Comparison of ENCODE assay signal across 23 mouse cellular contexts in genomic region chr15:86049510-86049909, GRCm38 (mm10).
"Had no signal": no experiment of that assay in that cellular context is flagged by ENCODE, and none has a peak within 500 bp of the region (broad histone marks: within the 10 kb centered on the region; RNA-seq: fewer than 3 reads in every experiment).

No protein-coding gene starts in this region.

- DNase-seq: gastrocnemius, adult 2 months; gastrocnemius, postnatal 10 days; gastrocnemius, postnatal 25 days; kidney, adult 18-20 months; kidney, adult 8-10 months; kidney, postnatal 10 days; kidney, postnatal 25 days; kidney, postnatal 4 days; lung, adult 18-20 months had no signal

- ATAC-seq: hindbrain, embryonic 16.5 days; inflammation-experienced regulatory T-cells, adult 6 months; intestine, embryonic 15.5 days; intestine, postnatal 0 days had no signal

- H3K4me1 ChIP-seq: hindbrain, embryonic 12.5 days; intestine, embryonic 15.5 days had no signal

- H3K27me3 ChIP-seq: hindbrain, embryonic 12.5 days; intestine, embryonic 15.5 days; limb, embryonic 13.5 days; limb, embryonic 15.5 days had no signal

- H3K36me3 ChIP-seq: heart, embryonic 10.5 days; heart, embryonic 12.5 days; hindbrain, embryonic 10.5 days; hindbrain, embryonic 12.5 days; intestine, embryonic 15.5 days; limb, embryonic 13.5 days; limb, embryonic 15.5 days had no signal

- H3K4me3 ChIP-seq: gastrocnemius, adult 2 months; heart, embryonic 10.5 days; heart, embryonic 12.5 days; hindbrain, embryonic 10.5 days; hindbrain, embryonic 12.5 days; intestine, embryonic 15.5 days; layer of hippocampus, adult 2 months; left cerebral cortex, adult 2 months; limb, embryonic 13.5 days; limb, embryonic 15.5 days had no signal

- H3K4me2 ChIP-seq: heart, embryonic 12.5 days; hindbrain, embryonic 12.5 days; hindbrain, embryonic 14.5 days; intestine, embryonic 15.5 days; limb, embryonic 13.5 days; limb, embryonic 15.5 days had no signal

- H3K27ac ChIP-seq: gastrocnemius, adult 2 months; heart, embryonic 10.5 days; hindbrain, embryonic 10.5 days; hindbrain, embryonic 12.5 days; hindbrain, embryonic 14.5 days; intestine, embryonic 15.5 days; layer of hippocampus, adult 2 months; left cerebral cortex, adult 2 months; limb, embryonic 13.5 days; limb, embryonic 15.5 days had no signal

- H3K9ac ChIP-seq: heart, embryonic 12.5 days; hindbrain, embryonic 12.5 days; hindbrain, embryonic 14.5 days; intestine, embryonic 15.5 days; limb, embryonic 13.5 days; limb, embryonic 15.5 days; liver, embryonic 14.5 days had no signal

- H3K9me3 ChIP-seq: heart, embryonic 10.5 days; heart, embryonic 12.5 days; hindbrain, embryonic 10.5 days; hindbrain, embryonic 12.5 days; intestine, embryonic 15.5 days; limb, embryonic 13.5 days; limb, embryonic 15.5 days had no signal
